Mouse (Mus musculus): ENCODE results near the gene Fcgr1.
"Not testable (repeated sequence)": the region's sequence is repeated elsewhere in the genome, so short reads cannot be mapped to it uniquely, and the experiment has no call there.

The Fcgr1 gene

GRCm38 (mm10) chr3:96293787-96294186, at the start of gene Fcgr1:
TSS of gene Fcgr1 (minus strand) at chr3:96293969.
- no peak for DNase-seq (ENCODE audit: low read depth, low spot score)

GRCm38 (mm10) chr3:96342652-96343051, 48.9 kb upstream of the Fcgr1 start:
- not testable (repeated sequence) for DNase-seq (ENCODE audit: low read depth, low spot score)

GRCm38 (mm10) chr3:96342100-96342499, 48.3 kb upstream of the Fcgr1 start:
- not testable (repeated sequence) for DNase-seq (ENCODE audit: low read depth, low spot score)

GRCm38 (mm10) chr3:96340611-96341312, 47.0 kb upstream of the Fcgr1 start:
- DNase-seq (ENCODE audit: low read depth, low spot score): peak; percentile 79

- no peak for DNase-seq (ENCODE audit: low read depth, low spot score)
These were observed 45.2 kb upstream of the Fcgr1 start for GRCm38 (mm10) chr3:96338849-96339480.

- no peak for DNase-seq (ENCODE audit: low read depth, low spot score)
These were observed 44.3 kb upstream of the Fcgr1 start for GRCm38 (mm10) chr3:96338043-96338442.

GRCm38 (mm10) chr3:96337269-96337668, 43.5 kb upstream of the Fcgr1 start:
- DNase-seq (ENCODE audit: low read depth, low spot score): no peak

GRCm38 (mm10) chr3:96336636-96337035, 42.9 kb upstream of the Fcgr1 start:
- peak; percentile 76 for DNase-seq (ENCODE audit: low read depth, low spot score)

- peak; percentile 33 for DNase-seq (ENCODE audit: low read depth, low spot score)
These were observed 41.8 kb upstream of the Fcgr1 start for GRCm38 (mm10) chr3:96335591-96335990.

- no peak for DNase-seq (ENCODE audit: low read depth, low spot score)
These were observed 41.4 kb upstream of the Fcgr1 start for GRCm38 (mm10) chr3:96335163-96335550.

GRCm38 (mm10) chr3:96334175-96335162, 40.7 kb upstream of the Fcgr1 start:
- peak; percentile 77 for DNase-seq (ENCODE audit: low read depth, low spot score)

- DNase-seq (ENCODE audit: low read depth, low spot score): peak; percentile 69
These were observed 39.8 kb upstream of the Fcgr1 start for GRCm38 (mm10) chr3:96333396-96334174.

- peak; percentile 93 for DNase-seq (ENCODE audit: low read depth, low spot score)
These were observed 39.0 kb upstream of the Fcgr1 start for GRCm38 (mm10) chr3:96332631-96333395.

- DNase-seq (ENCODE audit: low read depth, low spot score): peak; percentile 28
These were observed 38.2 kb upstream of the Fcgr1 start for GRCm38 (mm10) chr3:96332000-96332399.

- DNase-seq (ENCODE audit: low read depth, low spot score): peak; percentile 29
These were observed 37.7 kb upstream of the Fcgr1 start for GRCm38 (mm10) chr3:96331438-96331837.

GRCm38 (mm10) chr3:96330603-96331002, 36.8 kb upstream of the Fcgr1 start:
- DNase-seq (ENCODE audit: low read depth, low spot score): peak; percentile 51

GRCm38 (mm10) chr3:96330181-96330580, 36.4 kb upstream of the Fcgr1 start:
- no peak for DNase-seq (ENCODE audit: low read depth, low spot score)

GRCm38 (mm10) chr3:96328730-96329387, 35.1 kb upstream of the Fcgr1 start:
- peak; percentile 98 for DNase-seq (ENCODE audit: low read depth, low spot score)

GRCm38 (mm10) chr3:96328060-96328729, 34.4 kb upstream of the Fcgr1 start:
- peak; percentile 96 for DNase-seq (ENCODE audit: low read depth, low spot score)
